Mouse (Mus musculus): Measurements from ENCODE around the gene Gm10392.

Gm10392 gene

DNA sequence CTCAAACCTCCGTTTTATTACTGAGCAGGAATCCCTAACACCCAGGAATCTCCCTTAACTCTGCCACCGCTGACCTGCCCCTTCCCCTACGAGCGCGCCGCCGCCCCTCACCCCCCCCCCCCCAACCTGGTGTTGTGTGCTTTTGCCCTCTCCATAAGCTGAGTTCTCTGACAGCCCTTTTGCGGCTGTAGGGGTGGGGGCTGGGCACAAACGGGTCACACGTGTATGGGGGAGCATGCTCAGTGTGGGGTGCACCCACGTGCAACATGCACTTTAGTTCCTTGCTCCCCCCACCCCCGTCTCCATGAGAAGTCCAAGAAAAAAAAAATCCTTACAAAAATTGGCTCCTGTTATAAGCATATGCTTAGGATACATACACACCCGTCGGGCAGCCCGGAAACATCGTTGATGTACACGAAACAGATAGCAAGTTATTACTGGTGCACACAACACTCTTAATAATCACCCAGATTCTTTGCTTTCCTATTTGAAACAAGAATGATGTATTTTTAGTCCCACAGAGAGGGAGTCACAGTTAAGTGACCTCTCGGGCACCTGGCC is 26.6 kb downstream of the Gm10392 start:
- DNase-seq (ENCODE audit: low read depth): peak; percentile 63

DNA sequence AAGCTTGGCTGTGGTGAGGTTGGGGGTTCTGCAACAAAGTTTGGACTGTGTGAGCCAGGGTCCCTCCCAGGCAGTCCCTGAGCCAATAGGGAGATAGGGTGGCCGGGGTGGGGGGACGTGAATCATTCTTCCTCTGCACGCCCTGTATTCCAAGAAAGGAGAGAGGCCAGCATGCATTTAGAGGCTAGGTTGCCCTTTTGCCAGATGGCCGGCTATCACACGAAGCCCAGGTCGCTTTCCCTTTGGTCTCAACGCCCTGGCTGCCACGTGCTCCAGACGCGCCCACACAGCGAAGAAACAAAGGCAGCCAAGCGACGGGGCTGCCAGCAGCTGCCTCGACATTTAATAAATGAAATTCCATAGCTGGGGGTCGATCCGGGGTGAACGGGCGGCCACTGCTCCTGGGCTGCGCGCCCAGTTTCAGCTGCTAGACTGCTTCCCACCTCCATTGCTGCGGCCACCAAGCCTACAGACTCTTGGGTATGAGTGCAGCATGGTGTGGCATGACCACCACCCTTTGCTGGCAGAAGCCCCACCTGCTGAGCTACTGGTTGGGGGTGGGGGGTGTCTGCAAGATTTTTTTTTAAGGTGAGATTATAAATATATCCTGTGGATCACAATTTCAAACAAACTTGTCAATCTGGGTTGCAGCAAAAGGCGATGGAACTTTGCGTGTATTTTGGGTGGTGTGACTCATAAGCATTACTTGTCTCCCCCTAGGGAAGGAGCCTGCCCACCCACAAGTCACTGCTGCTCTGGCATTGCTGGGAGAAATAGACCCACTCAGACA is 27.3 kb downstream of the Gm10392 start:
- peak; percentile 52 for DNase-seq (ENCODE audit: low read depth)

DNA sequence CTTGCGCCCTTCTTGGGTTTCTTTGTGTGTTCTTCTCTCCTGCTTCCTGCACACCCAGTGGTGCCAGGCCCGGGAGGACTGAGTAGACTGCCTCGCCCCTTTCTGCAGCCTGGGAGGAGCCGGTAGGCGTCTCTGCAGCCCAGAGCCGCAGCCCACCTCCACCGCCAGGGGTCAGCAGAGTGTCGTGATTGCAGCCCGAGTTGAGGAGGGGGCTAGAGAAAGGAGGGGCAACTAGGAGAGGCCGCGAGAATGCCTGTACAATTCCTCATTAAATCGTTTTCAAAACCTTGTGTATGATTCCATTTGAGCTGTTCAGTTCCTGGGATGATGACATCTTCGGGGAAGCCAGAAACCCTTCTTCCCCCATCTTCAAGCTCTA is 27.9 kb downstream of the Gm10392 start:
- peak; percentile 92 for DNase-seq (ENCODE audit: low read depth)

DNA sequence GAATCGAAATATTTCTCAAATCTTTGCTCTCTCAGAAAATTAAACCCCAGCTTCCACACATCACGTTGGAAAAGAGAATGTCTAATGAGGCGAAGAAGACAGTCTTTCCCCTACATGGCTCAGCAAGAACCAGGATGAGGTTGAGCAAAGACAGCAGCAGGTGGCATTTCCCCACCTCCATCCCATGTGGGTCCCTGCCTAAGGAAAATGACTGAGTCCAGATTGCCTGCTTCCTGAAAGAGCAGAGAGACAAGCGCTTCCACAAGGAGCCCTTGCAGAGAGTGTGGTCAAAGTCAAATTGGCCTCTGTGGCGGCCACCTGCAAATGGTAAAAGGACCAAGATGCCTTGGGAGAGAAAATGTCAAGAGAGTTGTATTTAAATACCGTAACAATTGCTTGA is 28.5 kb downstream of the Gm10392 start:
- DNase-seq (ENCODE audit: low read depth): no peak

DNA sequence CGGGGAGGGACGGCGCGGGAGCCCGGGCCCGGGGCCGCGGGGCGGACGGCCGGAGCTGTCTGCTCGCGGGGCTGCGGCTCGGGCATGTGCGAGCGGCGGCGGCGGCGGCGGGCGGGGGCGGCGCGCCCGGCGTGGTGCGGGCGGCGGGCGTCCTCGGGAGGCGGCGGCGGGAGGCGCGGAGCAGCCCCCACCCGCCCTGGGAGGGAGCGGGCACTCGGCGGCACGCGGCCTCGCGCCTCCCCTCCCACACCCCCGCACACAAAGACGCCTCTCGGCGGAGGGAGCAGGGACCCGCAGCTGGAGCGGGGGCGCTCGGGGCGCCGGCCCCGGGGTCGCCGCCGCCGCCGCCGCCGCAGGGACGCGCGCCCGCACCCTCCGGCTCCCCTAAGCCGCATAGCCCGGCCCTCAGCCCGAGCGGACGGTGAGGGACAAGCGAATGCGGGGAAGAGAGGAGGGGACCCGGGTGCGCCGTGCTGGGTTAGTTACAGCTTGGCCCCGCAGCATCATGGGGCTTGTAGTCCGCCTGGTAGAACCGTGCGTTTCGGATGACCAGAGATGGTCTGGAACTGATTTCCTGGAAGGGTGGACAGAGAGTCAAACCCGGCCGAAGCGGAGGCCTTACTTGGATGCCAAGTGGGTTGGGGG is 29.3 kb downstream of the Gm10392 start, which contains the start of gene Ankrd13b:
TSS of gene Ankrd13b (minus strand) at position 88 of the 645 bp plus-strand sequence.
- peak; percentile 60 for DNase-seq (ENCODE audit: low read depth)

DNA sequence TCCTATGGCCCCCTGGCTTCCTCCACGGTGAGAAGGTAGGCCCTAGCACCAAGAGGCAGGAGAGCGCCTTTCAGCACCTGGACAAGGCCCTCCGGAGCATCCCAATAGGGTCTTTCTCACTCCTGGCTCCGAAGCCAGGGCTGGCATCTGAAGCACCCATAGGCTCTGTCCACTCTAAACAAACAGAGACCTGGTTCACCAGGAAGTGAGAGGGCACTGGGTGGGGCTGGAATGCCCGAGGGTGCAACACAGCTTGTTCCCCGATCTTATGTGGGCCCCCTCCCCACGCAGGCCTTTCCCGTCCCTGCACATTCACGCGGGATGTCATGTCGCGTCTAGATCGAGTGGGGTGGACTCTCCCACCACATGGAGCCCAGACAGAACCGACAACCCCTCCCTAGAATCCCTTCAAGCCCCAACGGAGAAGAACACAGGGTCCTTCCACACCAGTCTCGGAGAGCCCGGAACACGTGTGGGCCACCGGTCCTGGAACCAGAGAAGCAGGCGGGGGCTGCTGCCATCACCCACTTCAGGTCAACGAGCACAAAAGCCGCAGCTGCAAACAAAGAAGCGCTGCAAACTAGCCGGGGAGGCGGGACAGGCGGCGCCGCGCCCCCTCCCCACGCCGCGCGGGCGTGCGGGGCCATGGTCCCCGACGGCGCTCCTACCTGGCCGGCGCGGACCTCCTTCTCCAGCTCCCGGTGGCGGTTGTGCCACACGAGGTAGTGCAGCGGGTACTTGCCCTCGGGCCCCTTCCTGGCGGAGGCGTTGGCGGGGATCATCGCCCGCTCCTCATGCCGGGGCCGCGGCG is 30.0 kb downstream of the Gm10392 start:
- peak; percentile 50 for DNase-seq (ENCODE audit: low read depth)

DNA sequence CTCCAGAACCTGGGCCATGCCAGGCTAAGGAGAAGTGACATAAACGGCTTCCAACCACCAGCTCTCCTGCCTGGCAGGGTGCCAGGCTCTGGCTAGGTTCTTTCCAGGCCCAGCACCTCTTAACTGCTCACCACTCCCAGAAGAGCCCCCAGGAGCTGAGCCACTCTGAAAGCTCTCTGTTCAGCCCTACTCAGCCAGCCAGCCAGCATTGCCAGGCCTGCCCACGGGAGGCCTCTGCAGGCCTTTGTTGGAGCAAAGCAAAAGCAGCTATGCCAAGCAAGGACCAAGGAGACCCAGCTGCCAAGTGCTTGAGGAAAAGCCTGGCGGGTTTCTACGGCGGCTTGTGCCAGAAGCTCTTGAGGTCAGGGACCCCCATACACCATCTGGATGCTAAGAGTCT is 32.2 kb downstream of the Gm10392 start:
- DNase-seq (ENCODE audit: low read depth): no peak

DNA sequence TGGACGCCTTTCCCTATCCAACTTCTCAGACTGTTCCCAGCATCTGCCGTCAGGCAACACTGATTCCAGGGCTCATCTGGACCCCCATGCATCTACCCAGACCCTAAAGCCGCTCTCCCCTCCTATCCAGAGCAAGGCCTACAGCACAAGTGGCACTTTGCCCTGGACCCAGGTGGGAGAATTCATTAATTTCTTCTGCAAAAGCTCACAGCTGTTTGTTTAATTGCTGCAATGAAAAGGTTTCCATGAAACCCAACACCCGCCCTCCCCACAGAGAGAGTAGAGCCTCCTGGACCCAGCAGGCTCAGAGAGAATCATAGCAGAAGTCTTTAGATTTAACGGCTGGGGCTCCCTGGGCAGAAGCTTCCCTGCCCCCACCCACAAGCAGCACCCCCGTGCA is 33.8 kb downstream of the Gm10392 start:
- no peak for DNase-seq (ENCODE audit: low read depth)

DNA sequence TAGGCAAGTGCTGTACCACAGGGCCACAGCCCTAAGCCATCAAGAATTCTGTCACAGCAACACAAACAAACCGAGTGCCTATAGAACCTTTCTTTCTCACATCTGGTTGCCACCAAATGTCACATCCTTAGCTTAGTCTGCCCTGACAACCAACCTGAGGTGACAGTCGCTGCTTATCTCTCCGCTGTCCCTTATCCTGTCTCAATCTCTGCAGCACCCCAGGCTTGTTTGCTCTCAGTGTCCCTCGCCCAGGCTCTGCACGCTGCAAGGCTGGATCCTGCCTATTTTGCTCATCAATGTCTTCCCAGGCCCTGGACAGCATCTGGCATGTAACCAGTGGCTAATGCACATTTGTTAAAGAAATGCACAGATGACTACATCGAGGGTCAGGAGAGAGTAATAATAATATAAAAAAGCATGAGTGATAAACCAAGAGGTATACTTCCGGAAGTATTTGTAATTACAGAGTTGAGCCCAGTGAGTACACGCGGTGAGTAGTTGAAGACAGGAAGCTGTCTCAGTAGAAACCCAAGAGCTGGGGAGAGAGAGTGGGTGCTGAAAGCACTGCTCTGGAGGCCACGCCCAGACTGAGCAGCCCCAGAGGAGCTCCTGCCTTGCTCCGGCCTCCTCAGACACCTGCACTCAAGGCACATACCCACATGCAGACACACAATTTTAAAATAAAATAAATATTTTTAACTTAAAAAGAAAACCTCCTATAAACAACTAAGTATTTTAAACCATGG is 35.3 kb downstream of the Gm10392 start:
- peak; percentile 85 for DNase-seq (ENCODE audit: low read depth)

DNA sequence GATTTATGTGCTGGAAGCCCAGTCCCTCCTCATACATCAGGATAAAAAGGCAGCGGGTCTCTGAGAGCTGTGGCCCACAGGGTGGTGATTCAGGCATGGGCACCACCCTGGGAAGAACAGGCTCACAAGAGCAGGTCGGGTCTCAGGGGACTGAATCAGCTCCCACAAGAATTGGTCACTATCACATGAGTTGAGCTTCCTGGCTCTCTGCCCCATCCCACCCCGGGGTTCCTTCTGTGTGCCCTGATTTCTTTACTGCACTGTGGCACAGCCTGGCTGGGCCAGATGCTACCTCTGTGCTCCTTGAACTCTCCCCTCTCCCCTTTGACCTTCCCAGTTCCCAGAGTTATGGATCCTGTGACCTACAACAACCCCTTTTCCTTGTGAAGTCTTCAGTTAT is 36.0 kb downstream of the Gm10392 start:
- no peak for DNase-seq (ENCODE audit: low read depth)

DNA sequence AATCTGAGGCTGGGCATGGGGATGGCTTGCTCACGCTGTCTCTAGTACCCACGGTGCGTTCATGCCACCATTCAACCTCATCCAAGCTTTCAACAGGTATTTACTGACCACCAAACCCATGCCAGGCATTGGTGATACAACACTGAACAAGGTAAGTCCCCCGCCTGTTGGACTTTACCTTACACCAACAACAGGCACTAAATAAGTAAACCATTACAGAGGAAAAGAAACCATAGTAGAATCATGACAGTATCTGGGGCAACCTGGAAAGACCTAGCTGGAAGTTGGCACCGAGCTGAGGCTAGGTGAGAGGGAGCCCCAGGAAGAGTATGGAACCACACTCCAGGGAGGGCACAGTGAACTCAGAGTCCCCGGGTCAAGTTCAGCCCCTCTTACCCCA is 42.1 kb downstream of the Gm10392 start:
- DNase-seq (ENCODE audit: low read depth): no peak

DNA sequence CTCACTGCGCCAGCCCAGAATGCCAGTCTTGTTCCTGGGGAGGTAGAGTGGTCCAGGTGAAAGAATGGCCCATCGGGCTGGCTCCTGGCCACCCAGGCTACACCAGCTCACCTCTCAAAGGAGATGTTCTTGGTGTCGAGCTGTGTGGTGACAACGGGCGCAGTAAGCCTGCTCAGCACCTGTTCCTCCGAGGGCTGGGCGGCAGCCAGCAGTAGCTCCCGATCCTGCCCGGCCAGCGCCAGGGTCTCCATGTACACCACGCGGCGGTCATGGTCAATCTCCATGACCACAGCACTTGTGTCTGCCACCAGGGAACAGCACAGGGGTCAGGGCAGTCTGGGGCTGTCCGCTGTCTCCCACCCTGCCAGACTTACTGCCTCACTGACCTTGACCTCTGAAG is 42.8 kb downstream of the Gm10392 start:
- no peak for DNase-seq (ENCODE audit: low read depth)

DNA sequence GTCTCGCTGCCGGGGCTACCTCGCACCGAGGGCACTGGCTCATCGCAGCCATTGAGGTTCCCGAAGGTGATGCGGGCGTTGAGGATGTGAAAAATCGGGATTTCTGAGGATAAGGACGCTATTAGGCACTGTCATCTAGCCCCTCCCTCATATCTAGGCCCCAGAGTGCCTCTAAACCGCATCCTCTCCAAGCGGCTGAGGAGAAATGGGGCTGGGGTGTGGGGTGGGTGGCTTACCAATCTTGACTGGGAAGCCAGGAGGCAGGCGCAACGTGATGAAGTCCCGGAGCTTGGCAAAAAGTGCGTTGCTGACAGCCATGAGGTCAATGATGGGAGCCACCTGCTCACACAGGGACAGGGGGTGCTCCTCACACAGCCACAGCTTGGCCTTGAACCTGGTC is 46.2 kb downstream of the Gm10392 start:
- no peak for DNase-seq (ENCODE audit: low read depth)

DNA sequence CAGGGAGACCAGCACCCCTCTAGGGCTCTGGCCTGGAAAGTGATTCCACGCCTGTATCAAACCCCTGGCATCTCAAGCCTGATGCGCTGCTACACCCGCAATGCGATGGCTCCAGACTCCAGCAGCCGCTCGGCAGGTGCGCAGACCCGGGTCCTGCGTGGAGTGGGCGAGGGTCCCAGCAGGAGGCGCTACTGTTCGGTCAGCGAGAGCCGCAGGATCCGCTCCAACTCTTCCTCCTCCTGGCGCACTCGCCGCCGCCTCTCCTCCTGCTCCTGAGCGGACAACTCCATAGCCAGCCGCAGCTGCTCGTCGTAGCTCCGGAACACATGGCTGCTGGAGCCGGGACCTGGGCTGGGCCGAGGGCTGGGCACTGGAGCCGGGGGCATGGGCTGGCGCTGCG is 47.6 kb downstream of the Gm10392 start:
- DNase-seq (ENCODE audit: low read depth): no peak

DNA sequence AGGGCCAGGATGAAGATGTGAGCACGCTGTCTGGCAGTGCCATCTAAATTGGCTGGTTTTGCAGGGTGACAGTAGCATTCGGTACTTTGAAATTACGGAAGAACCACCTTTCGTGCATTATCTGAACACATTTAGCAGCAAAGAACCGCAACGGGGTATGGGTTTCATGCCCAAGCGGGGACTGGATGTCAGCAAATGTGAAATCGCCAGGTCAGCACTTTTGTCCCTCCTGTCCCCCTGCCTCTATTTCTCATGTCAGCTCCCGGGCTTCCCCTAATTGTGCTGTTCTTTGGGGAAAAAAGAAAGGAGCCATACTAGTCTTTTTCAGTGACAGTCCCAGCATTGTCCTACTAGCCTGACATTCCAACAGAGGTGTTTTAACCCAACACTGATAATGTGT is 50.6 kb downstream of the Gm10392 start:
- no peak for DNase-seq (ENCODE audit: low read depth)

DNA sequence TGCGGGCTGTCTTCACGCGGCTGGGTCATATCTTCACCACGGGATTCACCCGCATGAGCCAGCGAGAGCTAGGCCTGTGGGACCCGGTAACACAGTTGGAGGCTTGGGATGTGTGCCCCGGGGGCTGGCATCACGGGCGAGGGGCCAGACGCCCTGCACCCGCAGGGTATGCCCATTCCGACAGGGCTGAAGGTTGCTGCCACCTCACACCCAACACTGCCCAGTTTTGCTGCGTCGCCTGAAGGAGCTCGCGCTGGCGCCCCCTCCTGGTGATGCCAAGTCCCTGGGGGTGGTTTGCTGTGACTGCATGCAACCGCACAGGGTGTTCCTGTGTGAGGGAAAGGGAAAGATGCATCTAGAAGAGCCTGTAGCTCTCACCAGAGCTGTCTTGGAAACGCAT is 51.2 kb downstream of the Gm10392 start:
- peak; percentile 90 for DNase-seq (ENCODE audit: low read depth)

DNA sequence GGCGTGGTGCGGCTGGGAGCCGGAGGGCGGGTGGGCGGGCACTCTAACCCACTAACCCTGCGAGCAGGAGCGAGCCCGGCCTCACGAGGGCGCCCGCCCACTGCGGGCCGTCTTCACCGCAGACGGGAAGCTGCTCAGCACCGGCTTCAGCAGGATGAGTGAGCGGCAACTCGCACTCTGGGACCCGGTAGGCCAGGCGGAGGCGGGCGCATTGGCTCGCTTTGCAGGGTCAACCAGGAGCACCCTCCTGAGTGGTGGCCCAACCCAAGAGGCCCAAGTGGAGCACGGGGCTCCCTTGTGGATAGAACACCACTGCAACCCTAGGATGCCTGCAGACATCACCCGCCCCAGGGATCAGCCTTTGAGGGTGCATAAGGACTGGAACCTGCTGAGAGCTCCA is 51.8 kb downstream of the Gm10392 start:
- DNase-seq (ENCODE audit: low read depth): peak; percentile 88
